Mouse (Mus musculus): ENCODE data around the gene Ppp3cb. TPM values are rescaled to one million over a fixed set of nuclear protein-coding genes. Genes with fewer than 3 reads are reported as not detected.
A peak's percentile ranks its signal among the peaks of the same experiment; 100 is the strongest.

Ppp3cb gene
- polyA plus RNA-seq, 1 experiment = 36.0 TPM

DNA sequence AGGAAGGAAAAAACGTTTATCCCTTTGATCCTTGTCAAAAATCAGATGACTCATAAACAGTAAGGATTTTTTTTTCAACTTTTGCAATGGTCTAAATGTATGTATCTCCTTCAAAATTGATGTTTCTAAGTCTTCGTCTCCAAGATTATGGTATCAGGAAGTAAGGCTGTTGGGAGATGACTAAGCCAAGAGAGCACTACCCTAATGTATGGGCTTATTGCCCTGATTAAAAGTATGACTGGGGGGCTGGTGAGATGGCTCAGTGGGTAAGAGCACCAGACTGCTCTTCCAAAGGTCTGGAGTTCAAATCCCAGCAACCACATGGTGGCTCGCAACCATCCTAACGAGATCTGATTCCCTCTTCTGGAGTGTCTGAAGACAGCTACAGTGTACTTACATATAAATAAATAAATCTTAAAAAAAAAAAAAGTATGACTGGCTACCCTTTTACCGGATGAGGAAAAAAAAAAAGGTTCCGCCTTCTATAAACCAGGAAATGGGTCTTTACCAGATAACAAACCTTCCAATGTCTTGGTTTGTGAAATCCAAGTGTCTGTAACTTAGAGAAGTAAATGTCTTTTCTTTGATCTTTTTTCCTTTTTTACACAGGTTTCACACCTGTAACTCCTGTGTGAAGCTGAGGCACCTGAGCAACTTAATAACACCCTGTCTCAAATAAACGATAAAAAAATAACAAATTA is 64.2 kb downstream of the Ppp3cb start:
- Histone ChIP-seq H3K79me2 (ENCODE audit: control insufficient read depth, insufficient read depth) (peaks cover 14% of the 10 kb centered on the region), H3K27me3 (ENCODE audit: control insufficient read depth, insufficient read depth, insufficient read length) (no peaks in the 10 kb centered on the region), H3K36me3 (ENCODE audit: control insufficient read depth, insufficient read depth) (peaks cover 10% of the 10 kb centered on the region), H3K4me3 (no peak overlapping the region), H3K4me2 (ENCODE audit: low read depth) (no peak overlapping the region), H3ac (ENCODE audit: control insufficient read depth, insufficient read length) (no peak overlapping the region)
- TF ChIP-seq SRF (IDR thresholded peaks at IDR 0.05; ENCODE audit: control insufficient read depth, insufficient read length, low read depth) (no peak), MYOD1 (IDR thresholded peaks at IDR 0.05; ENCODE audit: control insufficient read depth in 1 of 3, insufficient read length in 2 of 3, low read depth in 2 of 3) (no peak), USF1 (IDR thresholded peaks at IDR 0.05; ENCODE audit: low read depth) (no peak), TCF12 (IDR thresholded peaks at IDR 0.05; ENCODE audit: insufficient read depth, poor library complexity, severe bottlenecking) (no peak), TCF3 (IDR thresholded peaks at IDR 0.05; ENCODE audit: insufficient read length, low read depth) (no peak), REST (IDR thresholded peaks at IDR 0.05; ENCODE audit: insufficient read depth, insufficient read length) (no peak), E2F4 (IDR thresholded peaks at IDR 0.05; ENCODE audit: insufficient read depth) (no peak), MYOG (IDR thresholded peaks at IDR 0.05; ENCODE audit: control insufficient read depth in 1 of 3, insufficient read depth in 1 of 3, insufficient read length in 2 of 3, low read depth in 2 of 3) (no peak), MAX (IDR thresholded peaks at IDR 0.05; ENCODE audit: low read depth) (no peak), CEBPB (IDR thresholded peaks at IDR 0.05; ENCODE audit: insufficient read depth, poor library complexity, severe bottlenecking) (no peak)

DNA sequence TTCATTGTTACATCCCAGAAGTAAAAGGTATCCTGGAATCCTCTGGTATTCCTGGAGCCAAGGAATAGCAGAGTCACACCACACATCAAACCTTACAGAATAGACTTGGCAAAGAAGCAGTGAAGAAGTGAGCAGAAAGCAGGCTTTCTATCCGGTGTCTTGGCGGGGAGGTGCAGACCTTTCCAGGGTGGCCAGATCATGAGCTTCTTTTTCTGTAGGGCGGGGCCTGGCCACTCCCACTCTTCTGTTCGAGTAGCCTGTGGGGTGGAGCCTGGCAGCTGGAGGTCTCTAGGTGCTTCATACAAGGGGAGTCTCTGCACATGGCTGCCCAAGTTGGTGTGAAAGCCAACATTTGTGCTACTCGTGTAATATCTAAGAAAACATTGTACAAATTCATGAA is 65.2 kb downstream of the Ppp3cb start:
- TF ChIP-seq MYOD1 (IDR thresholded peaks at IDR 0.05; ENCODE audit: control insufficient read depth in 1 of 3, insufficient read length in 2 of 3, low read depth in 2 of 3) (no peak), MYOG (IDR thresholded peaks at IDR 0.05; ENCODE audit: control insufficient read depth in 1 of 3, insufficient read depth in 1 of 3, insufficient read length in 2 of 3, low read depth in 2 of 3) (no peak), MAX (IDR thresholded peaks at IDR 0.05; ENCODE audit: low read depth) (no peak), USF1 (IDR thresholded peaks at IDR 0.05; ENCODE audit: low read depth) (no peak), POLR2AphosphoS2 (IDR thresholded peaks at IDR 0.05; ENCODE audit: insufficient read length, low read depth) (no peak), CEBPB (IDR thresholded peaks at IDR 0.05; ENCODE audit: insufficient read depth, poor library complexity, severe bottlenecking) (no peak), E2F4 (IDR thresholded peaks at IDR 0.05; ENCODE audit: insufficient read depth) (no peak), REST (IDR thresholded peaks at IDR 0.05; ENCODE audit: insufficient read depth, insufficient read length) (no peak), TCF12 (IDR thresholded peaks at IDR 0.05; ENCODE audit: insufficient read depth, poor library complexity, severe bottlenecking) (no peak), TCF3 (IDR thresholded peaks at IDR 0.05; ENCODE audit: insufficient read length, low read depth) (no peak), POLR2A (IDR thresholded peaks at IDR 0.05; ENCODE audit: insufficient read length, low read depth) (no peak), SRF (IDR thresholded peaks at IDR 0.05; ENCODE audit: control insufficient read depth, insufficient read length, low read depth) (no peak)
- Histone ChIP-seq H3ac (ENCODE audit: control insufficient read depth, insufficient read length) (no peak overlapping the region), H3K27me3 (ENCODE audit: control insufficient read depth, insufficient read depth, insufficient read length) (no peaks in the 10 kb centered on the region), H3K4me3 (no peak overlapping the region), H3K4me2 (ENCODE audit: low read depth) (no peak overlapping the region), H3K79me2 (ENCODE audit: control insufficient read depth, insufficient read depth) (peaks cover 24% of the 10 kb centered on the region), H3K36me3 (ENCODE audit: control insufficient read depth, insufficient read depth) (peaks cover 4% of the 10 kb centered on the region)

DNA sequence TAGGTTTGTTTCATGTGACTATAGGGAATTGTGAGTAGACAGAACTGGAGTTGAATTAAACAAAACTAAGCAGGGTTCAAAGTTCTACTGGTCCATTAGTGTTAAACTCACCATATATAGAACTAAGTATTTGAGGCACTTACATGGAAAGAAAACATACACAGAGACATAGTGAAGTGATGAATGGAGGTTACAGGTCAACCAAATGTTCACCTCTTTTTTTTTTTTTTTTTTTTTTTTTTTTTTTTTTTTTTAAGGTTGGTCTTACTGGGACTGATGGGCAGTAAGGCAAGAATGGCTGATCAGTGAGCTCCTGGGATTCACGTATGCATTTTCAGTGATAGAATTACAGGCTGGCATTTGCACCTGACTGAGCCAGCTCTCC is 66.2 kb downstream of the Ppp3cb start:
- H3ac ChIP-seq (ENCODE audit: control insufficient read depth, insufficient read length) = peak overlapping the region; percentile 25
- H3K4me2 ChIP-seq (ENCODE audit: low read depth) = peak overlapping the region; percentile 99
- no peak for TF ChIP-seq USF1 (IDR thresholded peaks at IDR 0.05; ENCODE audit: low read depth)
- no peak for TF ChIP-seq E2F4 (IDR thresholded peaks at IDR 0.05; ENCODE audit: insufficient read depth)
- no peak for TF ChIP-seq SRF (IDR thresholded peaks at IDR 0.05; ENCODE audit: control insufficient read depth, insufficient read length, low read depth)
- no peak for TF ChIP-seq MYOD1 (IDR thresholded peaks at IDR 0.05; ENCODE audit: control insufficient read depth in 1 of 3, insufficient read length in 2 of 3, low read depth in 2 of 3)
- no peak for TF ChIP-seq TCF3 (IDR thresholded peaks at IDR 0.05; ENCODE audit: insufficient read length, low read depth)
- no peak for TF ChIP-seq REST (IDR thresholded peaks at IDR 0.05; ENCODE audit: insufficient read depth, insufficient read length)
- TF ChIP-seq MYOG (IDR thresholded peaks at IDR 0.05; ENCODE audit: control insufficient read depth in 1 of 3, insufficient read depth in 1 of 3, insufficient read length in 2 of 3, low read depth in 2 of 3) = no peak
- TF ChIP-seq MAX (IDR thresholded peaks at IDR 0.05; ENCODE audit: low read depth) = no peak
- no peak for TF ChIP-seq TCF12 (IDR thresholded peaks at IDR 0.05; ENCODE audit: insufficient read depth, poor library complexity, severe bottlenecking)
- no peak for TF ChIP-seq CEBPB (IDR thresholded peaks at IDR 0.05; ENCODE audit: insufficient read depth, poor library complexity, severe bottlenecking)
- TF ChIP-seq POLR2AphosphoS2 (IDR thresholded peaks at IDR 0.05; ENCODE audit: insufficient read length, low read depth) = no peak
- no peak for TF ChIP-seq POLR2A (IDR thresholded peaks at IDR 0.05; ENCODE audit: insufficient read length, low read depth)

DNA sequence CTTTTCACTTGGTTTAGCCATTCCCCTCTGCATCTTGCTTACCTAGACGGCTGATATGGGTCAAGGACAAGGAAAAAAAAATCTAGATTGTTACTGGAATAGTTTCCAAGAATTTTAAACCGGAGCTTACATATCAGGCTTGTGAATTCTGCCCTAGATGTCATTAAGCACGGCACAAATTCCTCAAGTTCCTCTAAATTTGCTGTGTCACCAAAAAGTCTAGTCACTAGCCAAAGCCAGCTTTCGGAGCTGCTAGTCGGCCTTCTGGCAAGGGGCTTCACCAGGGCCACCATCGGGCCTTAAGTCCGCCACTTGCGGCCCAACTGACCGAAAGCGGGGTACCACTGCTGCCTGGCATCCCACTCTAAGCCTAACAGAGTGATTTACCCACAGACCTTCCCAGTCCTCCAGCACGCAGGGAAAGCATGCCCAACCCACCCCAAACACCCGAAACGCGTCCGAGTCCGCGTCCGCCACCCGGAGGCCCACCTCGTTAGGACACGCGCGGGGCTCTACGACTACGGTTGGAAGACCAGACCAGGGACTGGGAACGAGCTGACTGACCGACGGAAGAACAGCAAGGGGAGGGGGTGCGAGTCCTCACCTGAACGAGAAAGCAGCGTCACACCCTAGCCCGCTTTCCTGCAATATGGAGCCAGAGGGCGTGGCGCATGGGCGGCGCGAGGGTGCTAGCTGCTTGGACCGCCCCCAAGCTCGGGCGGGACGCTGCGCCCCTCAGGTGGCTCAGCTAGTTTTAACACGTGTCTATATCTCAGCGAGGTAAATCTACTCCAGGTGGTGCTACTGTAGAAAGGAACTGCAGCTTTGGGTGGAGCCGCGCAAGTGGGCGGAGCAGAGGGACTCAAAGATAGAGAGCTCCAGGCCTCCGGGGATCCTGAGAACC is 66.8 kb downstream of the Ppp3cb start, which contains the start of gene Anxa7:
Anxa7 (minus strand) TSS at position 843 of the 904 bp plus-strand sequence.
- H3K27me3 ChIP-seq (ENCODE audit: control insufficient read depth, insufficient read depth, insufficient read length) = no peaks in the 10 kb centered on the region
- peaks cover 33% of the 10 kb centered on the region for H3K79me2 ChIP-seq (ENCODE audit: control insufficient read depth, insufficient read depth)
- H3K36me3 ChIP-seq (ENCODE audit: control insufficient read depth, insufficient read depth) = peaks cover 4% of the 10 kb centered on the region
- peak within 1 kb of the TSS; percentile 81 for H3K4me3 ChIP-seq
- H3ac ChIP-seq (ENCODE audit: control insufficient read depth, insufficient read length) = peak within 1 kb of the TSS; percentile 25
- TF ChIP-seq E2F4 (IDR thresholded peaks at IDR 0.05; ENCODE audit: insufficient read depth) (no peak), POLR2AphosphoS2 (IDR thresholded peaks at IDR 0.05; ENCODE audit: insufficient read length, low read depth) (peak; percentile 91), POLR2A (IDR thresholded peaks at IDR 0.05; ENCODE audit: insufficient read length, low read depth) (peak; percentile 89)
- peak within 1 kb of the TSS; percentile 99 for H3K4me2 ChIP-seq (ENCODE audit: low read depth)

More for the DNA sequence above, 66.2 kb downstream of the Ppp3cb start:
- H3K36me3 ChIP-seq (ENCODE audit: control insufficient read depth, insufficient read depth) = peaks cover 4% of the 10 kb centered on the region
- peak overlapping the region; percentile 81 for H3K4me3 ChIP-seq
- no peaks in the 10 kb centered on the region for H3K27me3 ChIP-seq (ENCODE audit: control insufficient read depth, insufficient read depth, insufficient read length)
- peaks cover 33% of the 10 kb centered on the region for H3K79me2 ChIP-seq (ENCODE audit: control insufficient read depth, insufficient read depth)

All from myocyte (in vitro differentiated cells).